Mouse (Mus musculus) limb, embryonic 14.5 days (tissue): Measurements from ENCODE around the gene Bmpr1a. TPM values are rescaled to one million over a fixed set of nuclear protein-coding genes. Genes with fewer than 3 reads are reported as not detected.

Experiments
- ATAC-seq: fragments of 200-750 bp; cut with Nextera tagmentation; 2 replicates; pipeline ENCODE4 v1.8.0; 2017; ENCODE audit warnings: low read depth, moderate number of reproducible peaks, moderate TSS enrichment; ENCODE audit not compliant: low FRiP score
- DNase-seq: peaks from one replicate; pipeline ENCODE4 v3.0.0-alpha.2; 2015; ENCODE audit warnings: low spot score
- H3K27ac ChIP-seq: fragments of 300-500 bp; sonication (generic); replicated peaks from 2 replicates; pipeline ENCODE4 v1.5.1; 2014; ENCODE audit warnings: low read depth, mild to moderate bottlenecking, low read length, moderate library complexity, mixed read lengths
- H3K27me3 ChIP-seq: fragments of 300-500 bp; sonication (generic); 2 replicates; pipeline ENCODE4 v1.6.1; 2014; ENCODE audit warnings: low read length, mixed read lengths; ENCODE audit not compliant: control insufficient read depth, insufficient read depth
- H3K36me3 ChIP-seq: fragments of 300-500 bp; sonication (generic); 2 replicates; pipeline ENCODE4 v1.6.1; 2014; ENCODE audit warnings: mild to moderate bottlenecking, low read length, moderate library complexity, mixed read lengths; ENCODE audit not compliant: control insufficient read depth, insufficient read depth
- H3K4me1 ChIP-seq: fragments of 300-500 bp; sonication (generic); 2 replicates; pipeline ENCODE4 v1.6.1; 2014; ENCODE audit warnings: antibody characterized with exemption, low read length, mixed read lengths; ENCODE audit not compliant: control insufficient read depth, insufficient read depth
- H3K4me2 ChIP-seq: fragments of 300-500 bp; sonication (generic); replicated peaks from 2 replicates; pipeline ENCODE4 v1.6.1; 2014; ENCODE audit warnings: low read depth, mild to moderate bottlenecking, low read length, moderate library complexity; ENCODE audit not compliant: severe bottlenecking
- H3K4me3 ChIP-seq: fragments of 300-500 bp; sonication (generic); replicated peaks from 2 replicates; pipeline ENCODE4 v1.5.1; 2014; ENCODE audit warnings: low read length
- H3K9ac ChIP-seq: fragments of 300-500 bp; sonication (generic); 2 replicates; pipeline ENCODE4 v1.6.1; 2014; ENCODE audit warnings: mild to moderate bottlenecking, low read depth, low read length, moderate library complexity; ENCODE audit not compliant: severe bottlenecking
- H3K9me3 ChIP-seq: fragments of 300-500 bp; sonication (generic); 2 replicates; pipeline ENCODE4 v1.6.1; 2016; ENCODE audit warnings: low read length; ENCODE audit not compliant: control insufficient read depth
- POLR2A ChIP-seq: fragments of 200-500 bp; IDR thresholded peaks from 2 replicates; pipeline ENCODE4 v1.8.0; 2012; ENCODE audit warnings: inconsistent platforms, mild to moderate bottlenecking, moderate library complexity, borderline replicate concordance; ENCODE audit not compliant: insufficient read depth, insufficient read length; ENCODE audit errors: extremely low read depth
- WGBS: fragments of 180-500 bp; shearing (Covaris S2); extraction: QIAGEN DNeasy Blood & Tissue Kit; methylation state at CpG from one replicate; pipeline ENCODE4 v1.1.7; 2014; 5-methylcytosine and 5-hydroxymethylcytosine counted together
- polyA plus RNA-seq, 2 experiments: library from polyadenylated mRNA; depleted of rRNA in 1 of 2; stranded (reverse) in 1 of 2; unstranded in 1 of 2; fragments of >200 nt; fragmentation: Nextera tagmentation in 1 of 2; extraction: Ambion mirVana in 1 of 2; gene quantifications; 2 replicates each; pipeline versions ENCODE4 v1.2.1 to v1.2.3; 2012 to 2014

Bmpr1a gene
- polyA plus RNA-seq, 2 experiments = 44.3 to 72.1 TPM

DNA sequence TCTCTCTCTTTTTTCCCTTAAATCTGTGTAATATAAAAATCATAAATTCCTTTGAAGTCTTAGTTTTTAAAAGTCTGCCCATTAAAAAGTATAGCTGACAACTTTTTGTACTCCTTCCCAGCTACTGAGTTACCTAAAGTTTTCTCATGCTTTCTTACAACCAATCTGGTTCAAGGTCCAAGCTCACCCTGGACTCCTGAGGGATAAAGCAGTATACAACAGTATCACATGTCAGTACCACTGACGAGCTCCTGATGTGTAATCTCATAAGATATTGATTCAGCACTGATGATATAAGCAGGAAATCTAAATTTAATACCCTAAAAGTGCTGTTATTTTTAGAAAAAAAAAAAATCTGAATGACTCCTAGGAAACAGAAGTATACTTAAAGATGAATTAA is 12.2 kb downstream of the Bmpr1a start:
- no peaks in the 10 kb centered on the region for H3K9me3 ChIP-seq
- 60% methylated on average over 1 of the region's 1 CpGs for WGBS

DNA sequence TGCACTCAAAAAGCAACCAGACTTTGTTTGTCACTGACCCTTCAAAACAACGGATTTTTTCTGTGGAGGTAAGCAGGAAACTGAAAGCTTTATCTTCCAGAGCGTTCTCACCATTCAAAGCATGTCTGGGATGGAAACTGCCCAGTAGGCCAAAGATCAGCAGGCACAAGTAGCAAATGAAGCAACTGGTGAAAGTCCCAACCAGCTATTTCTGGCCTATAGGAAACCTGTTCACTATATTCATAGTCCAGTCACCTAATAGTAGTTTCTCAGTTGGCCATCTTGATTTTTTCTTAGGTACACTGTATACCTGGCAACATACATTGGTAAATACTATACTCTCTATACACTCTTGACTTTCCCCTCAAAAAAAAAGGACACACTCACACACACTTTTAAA is 13.2 kb downstream of the Bmpr1a start:
- H3K36me3 ChIP-seq = no peaks in the 10 kb centered on the region
- DNase-seq (no peak), ATAC-seq (no peak)
- no peak for TF ChIP-seq POLR2A
- no peak overlapping the region for H3K4me3 ChIP-seq
- H3K4me1 ChIP-seq = no peaks in the 10 kb centered on the region
- no peaks in the 10 kb centered on the region for H3K27me3 ChIP-seq
- no peak overlapping the region for H3K4me2 ChIP-seq
- H3K9me3 ChIP-seq = no peaks in the 10 kb centered on the region
- H3K9ac ChIP-seq = no peak overlapping the region
- H3K27ac ChIP-seq = no peak overlapping the region
- WGBS = 81% methylated on average over 2 of the region's 2 CpGs

More for the DNA sequence above, 12.2 kb downstream of the Bmpr1a start:
- H3K27me3 ChIP-seq = no peaks in the 10 kb centered on the region
- H3K4me3 ChIP-seq = no peak overlapping the region
- no peak overlapping the region for H3K4me2 ChIP-seq
- DNase-seq = no peak
- H3K27ac ChIP-seq = no peak overlapping the region
- no peak for TF ChIP-seq POLR2A
- H3K9ac ChIP-seq = no peak overlapping the region
- peaks cover 6% of the 10 kb centered on the region for H3K4me1 ChIP-seq
- ATAC-seq = no peak
- H3K36me3 ChIP-seq = no peaks in the 10 kb centered on the region

DNA sequence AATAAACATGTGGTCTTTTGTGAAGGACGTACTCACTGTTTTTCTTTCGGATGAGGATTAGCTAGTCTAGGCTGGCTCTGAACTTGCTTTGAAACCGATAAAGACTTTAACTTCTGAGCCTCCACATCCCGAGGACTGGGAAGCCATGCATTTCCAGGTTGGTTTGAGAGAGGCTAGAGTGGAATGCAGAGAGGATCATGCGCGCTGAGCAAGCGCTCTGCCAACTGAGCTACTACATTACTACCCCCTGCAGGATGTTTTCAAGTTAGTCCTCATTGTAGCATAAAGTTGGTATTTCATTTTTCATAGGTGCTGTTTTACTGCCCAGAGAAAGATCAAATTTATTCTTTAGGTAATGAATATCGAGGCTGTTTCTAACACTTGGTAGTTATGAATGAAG is 17.0 kb downstream of the Bmpr1a start:
- Histone ChIP-seq H3K27ac (no peak overlapping the region), H3K9me3 (no peaks in the 10 kb centered on the region), H3K4me2 (no peak overlapping the region), H3K9ac (no peak overlapping the region), H3K27me3 (no peaks in the 10 kb centered on the region), H3K36me3 (no peaks in the 10 kb centered on the region), H3K4me3 (no peak overlapping the region), H3K4me1 (no peaks in the 10 kb centered on the region)
- WGBS = 65% methylated on average over 8 of the region's 8 CpGs
- DNase-seq (no peak), ATAC-seq (no peak)
- TF ChIP-seq POLR2A = no peak

DNA sequence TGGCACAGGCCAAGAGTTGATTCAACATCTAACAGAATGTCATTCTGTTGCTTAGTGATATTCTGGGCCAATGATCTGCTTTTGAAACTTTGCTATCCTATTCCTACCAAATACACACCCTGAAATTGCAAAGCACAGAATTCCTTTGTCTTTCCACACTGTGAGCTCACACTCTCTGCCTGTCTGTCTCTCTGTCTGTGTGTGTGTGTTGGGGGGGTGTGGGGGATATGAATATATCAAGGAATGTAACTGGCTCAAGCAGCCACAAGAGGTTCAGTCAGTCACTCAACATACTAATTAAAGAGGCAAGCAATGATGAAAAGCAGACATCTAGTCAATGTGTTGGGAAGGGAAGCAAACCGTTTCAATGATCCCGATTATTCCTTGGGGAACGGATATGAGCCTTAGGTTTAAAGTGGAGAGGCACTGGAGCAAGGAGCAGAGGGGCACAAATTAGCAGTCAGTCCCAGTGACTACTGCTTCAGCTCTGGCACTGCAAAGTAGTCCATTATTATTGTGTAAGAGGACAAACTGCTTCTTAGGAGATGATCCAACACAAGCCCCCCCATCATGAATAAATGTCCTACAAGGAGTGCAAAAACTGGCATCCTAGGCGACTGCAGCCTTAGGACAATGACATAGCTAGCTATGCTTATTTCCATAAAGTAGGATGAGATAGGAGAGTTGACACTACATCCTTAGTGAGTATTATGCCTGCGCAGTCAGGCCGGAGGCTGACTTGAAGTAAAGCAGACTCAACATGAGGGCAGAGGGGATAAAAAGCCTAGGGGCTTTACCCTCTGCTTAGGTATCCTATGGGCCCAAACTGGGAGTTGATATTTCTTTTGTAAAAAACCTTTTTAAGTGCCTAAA is 19.4 kb downstream of the Bmpr1a start:
- 60% methylated on average over 6 of the region's 6 CpGs for WGBS

DNA sequence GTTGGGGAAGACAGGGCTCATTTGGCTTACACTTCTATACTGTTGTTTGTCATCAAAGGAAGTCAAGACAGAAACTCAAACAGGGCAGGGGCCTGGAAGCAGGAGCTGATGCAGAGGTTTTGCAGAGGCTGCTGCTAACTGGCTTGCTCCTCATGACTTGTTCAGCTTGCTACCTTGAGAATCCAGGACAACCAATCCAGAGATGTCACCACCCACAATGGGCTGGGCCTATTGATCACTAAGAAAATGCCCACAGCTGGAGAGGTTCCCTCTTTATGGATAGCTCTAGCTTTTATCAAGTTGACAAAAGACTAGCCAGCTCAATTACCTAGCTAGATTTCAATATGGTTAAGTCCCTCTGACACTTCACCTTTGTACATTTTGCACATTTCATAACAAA is 31.6 kb downstream of the Bmpr1a start:
- no peaks in the 10 kb centered on the region for H3K9me3 ChIP-seq
- no peak overlapping the region for H3K27ac ChIP-seq
- TF ChIP-seq POLR2A = no peak
- DNase-seq (no peak), ATAC-seq (no peak)
- no peak overlapping the region for H3K9ac ChIP-seq
- no peak overlapping the region for H3K4me2 ChIP-seq
- H3K27me3 ChIP-seq = no peaks in the 10 kb centered on the region
- no peak overlapping the region for H3K4me3 ChIP-seq
- no peaks in the 10 kb centered on the region for H3K36me3 ChIP-seq
- peaks cover 13% of the 10 kb centered on the region for H3K4me1 ChIP-seq

More for the DNA sequence above, 19.4 kb downstream of the Bmpr1a start:
- H3K9me3 ChIP-seq = no peaks in the 10 kb centered on the region
- no peak overlapping the region for H3K27ac ChIP-seq
- no peak overlapping the region for H3K4me2 ChIP-seq
- no peaks in the 10 kb centered on the region for H3K4me1 ChIP-seq
- TF ChIP-seq POLR2A = no peak
- ATAC-seq (no peak), DNase-seq (no peak)
- no peaks in the 10 kb centered on the region for H3K36me3 ChIP-seq
- H3K9ac ChIP-seq = no peak overlapping the region
- H3K27me3 ChIP-seq = no peaks in the 10 kb centered on the region
- no peak overlapping the region for H3K4me3 ChIP-seq
